Mouse (Mus musculus) liver, embryonic 14.5 days (tissue): Measurements from ENCODE around the gene Frem2. TPM values are rescaled to one million over a fixed set of nuclear protein-coding genes. Genes with fewer than 3 reads are reported as not detected.

Experiments used
- ATAC-seq: fragments of 200-750 bp; cut with Nextera tagmentation; 2 replicates; pipeline ENCODE4 v1.8.0; 2017; ENCODE audit warnings: moderate number of reproducible peaks, mild to moderate bottlenecking, moderate library complexity; ENCODE audit not compliant: insufficient read depth
- DNase-seq, 3 experiments: peaks; one replicate each; pipeline ENCODE4 v3.0.0-alpha.2; 2012 to 2013; ENCODE audit warnings: low read depth in 3 of 3, low spot score in 3 of 3
- H3K27ac ChIP-seq: fragments of 300-500 bp; sonication (generic); 2 replicates; pipeline ENCODE4 v1.5.1; 2014; ENCODE audit warnings: moderate library complexity, mild to moderate bottlenecking, control low read depth, inconsistent platforms
- H3K27me3 ChIP-seq: fragments of 300-500 bp; sonication (generic); 2 replicates; pipeline ENCODE4 v1.6.1; 2014; ENCODE audit warnings: mild to moderate bottlenecking, low read length, moderate library complexity; ENCODE audit not compliant: control insufficient read depth, insufficient read depth
- H3K36me3 ChIP-seq: fragments of 300-500 bp; sonication (generic); replicated peaks from 2 replicates; pipeline ENCODE4 v1.6.1; 2014; ENCODE audit warnings: low read depth; ENCODE audit not compliant: control insufficient read depth, insufficient read depth
- H3K4me1 ChIP-seq, 2 experiments: fragments of 200-500 bp in 1 of 2; fragments of 300-500 bp in 1 of 2; sonication (generic) in 1 of 2; replicated peaks; 2 replicates each; pipeline ENCODE4 v1.6.1; 2012 to 2014; ENCODE audit warnings: antibody characterized with exemption in 1 of 2, inconsistent platforms in 1 of 2, low read length in 1 of 2; ENCODE audit not compliant: control insufficient read depth in 2 of 2, insufficient read depth in 2 of 2
- H3K4me2 ChIP-seq: fragments of 300-500 bp; sonication (generic); 2 replicates; pipeline ENCODE4 v1.6.1; 2014; ENCODE audit warnings: low read depth, mild to moderate bottlenecking, control low read depth, moderate library complexity
- H3K4me3 ChIP-seq, 2 experiments: fragments of 200-500 bp in 1 of 2; fragments of 300-500 bp in 1 of 2; sonication (generic) in 1 of 2; 2 replicates each; pipeline ENCODE4 v1.5.1; 2012 to 2014; ENCODE audit warnings: low read depth in 2 of 2, low read length in 2 of 2, mild to moderate bottlenecking in 2 of 2, control low read depth in 1 of 2, inconsistent platforms in 1 of 2, moderate library complexity in 1 of 2; ENCODE audit not compliant: insufficient read depth in 1 of 2
- H3K9ac ChIP-seq: fragments of 300-500 bp; sonication (generic); replicated peaks from 2 replicates; pipeline ENCODE4 v1.6.1; 2014; ENCODE audit warnings: mild to moderate bottlenecking, control low read depth, moderate library complexity
- H3K9me3 ChIP-seq: fragments of 300-500 bp; sonication (generic); 2 replicates; pipeline ENCODE4 v1.6.1; 2016; ENCODE audit warnings: low read length, mixed read lengths; ENCODE audit not compliant: control insufficient read depth
- CTCF ChIP-seq: IDR thresholded peaks from 2 replicates; pipeline ENCODE4 v1.5.1; 2016; ENCODE audit warnings: antibody characterized with exemption, low read depth, control low read depth
- EP300 ChIP-seq: IDR thresholded peaks from 2 replicates; pipeline ENCODE4 v1.6.1; 2016; ENCODE audit warnings: antibody characterized with exemption, low read depth
- WGBS: fragments of 180-500 bp; shearing (Covaris S2); extraction: QIAGEN DNeasy Blood & Tissue Kit; methylation state at CpG from one replicate; pipeline ENCODE4 v1.1.7; 2014; ENCODE audit not compliant: insufficient replicate concordance; 5-methylcytosine and 5-hydroxymethylcytosine counted together
- polyA plus RNA-seq, 2 experiments: library from polyadenylated mRNA; depleted of rRNA in 1 of 2; stranded (reverse) in 1 of 2; unstranded in 1 of 2; fragments of >200 nt; fragmentation: Nextera tagmentation in 1 of 2; extraction: Ambion mirVana in 1 of 2; gene quantifications; 2 replicates each; pipeline versions ENCODE4 v1.2.1 to v1.2.3; 2012 to 2014

Frem2 gene
- polyA plus RNA-seq (2012; rRNA removed): 0.71 and 0.80 TPM in 2 replicates
- 0.19 and 0.44 TPM in 2 replicates for polyA plus RNA-seq (2014; fragmentation: Nextera tagmentation; extraction: Ambion mirVana)

GRCm38 (mm10) chr3:53656878-53657561 is at the start of gene Frem2:
Gene Frem2, minus strand, starts transcription at chr3:53657355.
- Histone ChIP-seq H3K4me1 (no peaks in the 10 kb centered on the region), H3K9me3 (no peaks in the 10 kb centered on the region), H3K27me3 (peaks cover 26% of the 10 kb centered on the region), H3K9ac (no peak within 1 kb of the TSS), H3K4me2 (peak within 1 kb of the TSS; percentile 50), H3K36me3 (no peaks in the 10 kb centered on the region), H3K27ac (no peak within 1 kb of the TSS), H3K4me3 (peak within 1 kb of the TSS; percentile 27 to 44)
- peak; percentile 6 to 18 (median 16) for DNase-seq
- TF ChIP-seq CTCF: no peak
- no peak for TF ChIP-seq EP300
- WGBS: 2% methylated on average over 34 of the region's 34 CpGs
- ATAC-seq: peak; percentile 62

- no peak for TF ChIP-seq CTCF
- no peak for TF ChIP-seq EP300
- H3K4me1 ChIP-seq: 0 out of 4 replicates have a peak, but pooled peaks cover 0 to 2% of the 10 kb centered on the region in 2 experiments
- 59% methylated on average over 6 of the region's 6 CpGs for WGBS
- no peak overlapping the region for H3K4me3 ChIP-seq
- no peak for DNase-seq
- H3K4me2 ChIP-seq: no peak overlapping the region
- H3K9me3 ChIP-seq: no peaks in the 10 kb centered on the region
- no peak for ATAC-seq
- H3K9ac ChIP-seq: no peak overlapping the region
- no peaks in the 10 kb centered on the region for H3K27me3 ChIP-seq
- H3K27ac ChIP-seq: no peak overlapping the region
- no peaks in the 10 kb centered on the region for H3K36me3 ChIP-seq
Measured at GRCm38 (mm10) chr3:53705992-53706495, 48.9 kb upstream of the Frem2 start.

GRCm38 (mm10) chr3:53703126-53703505 is 46.0 kb upstream of the Frem2 start:
- Histone ChIP-seq H3K4me1 (0 out of 4 replicates have a peak, but pooled peaks cover 0 to 2% of the 10 kb centered on the region in 2 experiments), H3K36me3 (no peaks in the 10 kb centered on the region), H3K4me2 (no peak overlapping the region), H3K27ac (no peak overlapping the region), H3K4me3 (no peak overlapping the region), H3K9ac (no peak overlapping the region), H3K9me3 (no peaks in the 10 kb centered on the region), H3K27me3 (no peaks in the 10 kb centered on the region)
- ATAC-seq (no peak), DNase-seq (no peak)
- TF ChIP-seq CTCF (no peak), EP300 (no peak)
- 68% methylated on average over 8 of the region's 8 CpGs for WGBS

GRCm38 (mm10) chr3:53702421-53703125 is 45.4 kb upstream of the Frem2 start:
- Histone ChIP-seq H3K9ac (no peak overlapping the region), H3K27ac (no peak overlapping the region), H3K4me3 (no peak overlapping the region), H3K4me2 (no peak overlapping the region), H3K9me3 (no peaks in the 10 kb centered on the region), H3K36me3 (no peaks in the 10 kb centered on the region), H3K27me3 (no peaks in the 10 kb centered on the region), H3K4me1 (0 out of 4 replicates have a peak, but pooled peaks cover 0 to 2% of the 10 kb centered on the region in 2 experiments)
- DNase-seq (no peak), ATAC-seq (no peak)
- no peak for TF ChIP-seq EP300
- TF ChIP-seq CTCF: no peak
- WGBS: 55% methylated on average over 9 of the region's 9 CpGs

GRCm38 (mm10) chr3:53701940-53702339 is 44.8 kb upstream of the Frem2 start:
- no peak for DNase-seq
- WGBS: 44% methylated on average over 1 of the region's 1 CpGs

More at GRCm38 (mm10) chr3:53701940-53702339, 44.8 kb upstream of the Frem2 start:
- Histone ChIP-seq H3K36me3 (no peaks in the 10 kb centered on the region), H3K4me2 (no peak overlapping the region), H3K4me3 (no peak overlapping the region), H3K4me1 (0 out of 4 replicates have a peak, but pooled peaks cover 0 to 2% of the 10 kb centered on the region in 2 experiments), H3K27me3 (no peaks in the 10 kb centered on the region), H3K9ac (no peak overlapping the region), H3K9me3 (no peaks in the 10 kb centered on the region), H3K27ac (no peak overlapping the region)
- TF ChIP-seq EP300 (no peak), CTCF (no peak)
- no peak for ATAC-seq
